Mouse (Mus musculus): ENCODE results near the gene Ranbp1. TPM values are rescaled to one million over a fixed set of nuclear protein-coding genes. Genes with fewer than 3 reads are reported as not detected.
A peak's percentile ranks its signal among the peaks of the same experiment; 100 is the strongest.
"Not testable (repeated sequence)": the region's sequence is repeated elsewhere in the genome, so short reads cannot be mapped to it uniquely, and the experiment has no call there.

Gene Ranbp1
- total RNA-seq, 2 experiments from 2014 or later, result 557 to 621 TPM

DNA sequence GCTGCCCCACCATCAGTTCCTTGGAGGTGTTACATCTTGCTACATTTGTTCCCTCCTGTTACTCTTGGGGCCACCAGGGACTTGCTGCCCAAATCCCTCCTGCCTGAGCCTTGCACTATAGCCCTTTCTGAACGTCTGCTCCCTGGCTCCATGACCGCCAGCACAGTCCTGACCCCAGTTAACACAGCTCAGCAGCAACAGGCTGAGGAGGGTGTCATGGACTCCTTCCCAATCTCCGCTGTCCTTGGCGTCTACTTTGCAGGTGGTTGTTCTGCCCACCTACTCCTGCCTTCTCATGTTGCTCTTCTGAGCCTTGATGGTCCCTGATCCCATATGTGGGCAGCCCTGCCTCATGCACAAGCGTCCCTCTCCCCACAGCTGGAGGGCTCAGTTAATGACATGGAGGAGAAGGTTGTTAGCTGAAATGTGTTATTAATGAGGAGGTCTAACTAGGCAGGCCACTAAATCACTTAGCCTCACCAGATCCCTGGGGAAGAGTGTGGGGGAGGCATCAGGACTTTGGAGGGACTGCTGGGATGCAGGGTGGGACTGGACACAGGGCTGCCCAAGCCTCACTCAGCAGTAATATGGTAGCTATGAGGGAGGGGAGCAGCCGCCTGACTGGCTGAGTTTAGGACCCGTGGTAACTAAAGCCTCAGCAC is 45.0 kb downstream of the Ranbp1 start:
- ATAC-seq (replicated peaks; ENCODE audit: poor library complexity), result no peak

DNA sequence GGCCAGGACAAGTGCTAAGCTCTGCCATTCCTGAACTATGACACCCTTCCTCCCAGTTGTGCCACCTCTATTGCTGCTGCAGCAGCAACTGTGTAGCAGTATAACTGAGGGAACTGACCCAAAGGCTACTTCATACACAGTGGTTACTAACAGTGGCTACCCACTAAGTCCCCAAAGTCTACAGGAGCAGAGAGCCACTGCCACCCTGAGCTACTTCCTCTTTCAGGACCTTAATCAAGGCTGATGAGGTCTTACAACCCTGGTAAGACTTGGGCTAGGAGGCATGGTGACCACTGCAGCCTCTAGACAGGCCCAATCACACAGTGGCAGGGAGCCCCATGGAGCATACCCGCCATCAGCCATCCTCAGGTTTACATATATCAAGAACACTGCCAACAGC is 46.5 kb downstream of the Ranbp1 start:
- ATAC-seq (replicated peaks; ENCODE audit: poor library complexity), result peak; percentile 72

DNA sequence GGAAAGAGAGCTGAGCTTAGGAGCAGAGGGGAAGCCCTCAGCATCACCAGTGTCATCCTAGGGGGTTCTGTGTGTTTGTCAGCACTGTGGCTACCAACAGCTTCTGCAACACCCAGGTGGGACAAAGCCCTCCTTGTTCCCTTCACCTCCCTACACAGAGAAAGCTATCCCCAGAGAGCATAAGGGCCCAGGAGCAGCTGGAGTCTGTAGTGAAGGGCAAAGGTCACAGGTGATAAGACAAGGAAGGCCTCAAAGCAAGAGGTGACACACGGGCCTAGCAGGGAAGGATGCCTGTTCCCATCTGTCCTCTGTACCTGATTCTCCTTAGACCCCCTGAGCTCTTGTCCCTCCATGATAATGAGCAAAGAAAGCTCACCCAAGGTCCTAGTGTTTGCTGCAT is 46.9 kb downstream of the Ranbp1 start:
- ATAC-seq (replicated peaks; ENCODE audit: poor library complexity), result no peak

DNA sequence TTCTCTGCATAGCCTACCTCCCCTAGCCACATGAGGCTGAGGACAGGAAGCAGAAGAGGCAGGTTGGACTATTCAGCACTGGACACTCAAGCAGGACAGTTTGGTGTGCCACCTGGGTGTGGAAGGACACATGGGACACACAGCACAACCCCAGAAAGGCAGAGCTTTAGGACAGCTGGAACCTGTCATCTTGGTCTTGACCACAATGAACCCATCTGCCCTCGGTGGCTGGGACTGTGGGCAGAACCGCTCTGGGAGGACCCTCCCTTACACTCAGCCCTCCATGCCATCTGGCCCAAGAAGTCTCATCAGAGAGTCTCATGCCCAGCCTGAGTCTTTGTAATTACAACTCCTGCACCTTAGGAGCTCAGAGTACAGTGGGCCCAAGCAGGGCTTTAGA is 48.5 kb downstream of the Ranbp1 start:
- ATAC-seq (replicated peaks; ENCODE audit: poor library complexity), result no peak

DNA sequence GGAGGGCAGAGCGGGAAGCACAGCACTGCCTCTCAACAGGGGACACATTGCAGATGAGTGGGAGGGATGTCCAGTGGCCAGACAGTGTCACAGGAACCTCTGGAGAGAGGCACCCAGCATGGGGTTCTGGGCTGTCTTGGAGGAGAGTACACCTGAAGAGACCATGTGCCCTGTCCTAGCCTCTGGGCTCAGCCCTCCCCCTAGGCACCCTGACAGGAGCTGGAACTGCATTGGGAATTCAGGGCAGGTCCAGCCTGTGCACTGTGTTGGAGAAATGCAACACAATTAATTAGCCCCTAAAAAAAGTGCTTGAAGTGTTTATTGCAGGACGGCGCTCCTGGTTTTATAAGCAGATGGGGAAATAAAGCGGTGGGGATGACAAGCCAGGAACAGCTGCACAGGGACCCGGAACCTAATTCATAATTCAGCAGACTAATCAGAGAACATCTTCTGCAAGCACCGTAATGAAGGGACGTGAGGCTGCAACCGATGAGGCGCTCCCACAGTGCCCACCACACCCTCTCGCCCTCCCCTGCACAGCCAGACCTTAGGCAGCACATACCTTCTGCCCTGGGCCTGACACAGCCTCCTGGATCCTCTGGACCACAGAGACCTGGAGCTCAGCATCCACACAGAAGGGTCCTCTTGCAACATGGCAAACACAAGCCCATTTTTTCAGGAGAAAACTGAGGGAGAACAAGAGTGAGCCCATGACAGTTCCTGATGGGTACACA is 50.0 kb downstream of the Ranbp1 start:
- ATAC-seq (replicated peaks; ENCODE audit: poor library complexity), result no peak

DNA sequence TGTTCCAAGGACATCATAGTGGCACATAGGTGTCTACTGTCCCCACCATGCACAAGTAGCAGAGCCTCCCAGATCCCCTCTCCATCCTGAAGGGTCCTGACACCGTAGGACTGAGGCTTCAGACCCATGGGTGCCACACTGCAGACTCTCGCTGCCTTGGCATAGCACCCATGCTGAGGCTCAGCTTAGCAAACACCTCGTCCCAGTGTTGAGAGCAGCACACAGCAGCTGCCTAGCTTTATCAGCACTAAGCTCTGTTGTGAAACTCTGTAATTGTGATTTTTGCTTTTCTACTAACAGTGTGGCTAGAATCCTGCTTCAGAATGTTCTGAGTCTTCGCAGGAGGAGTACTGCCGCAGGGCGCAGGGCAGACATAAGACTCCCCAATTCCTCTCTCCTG is 50.7 kb downstream of the Ranbp1 start:
- ATAC-seq (replicated peaks; ENCODE audit: poor library complexity), result no peak

DNA sequence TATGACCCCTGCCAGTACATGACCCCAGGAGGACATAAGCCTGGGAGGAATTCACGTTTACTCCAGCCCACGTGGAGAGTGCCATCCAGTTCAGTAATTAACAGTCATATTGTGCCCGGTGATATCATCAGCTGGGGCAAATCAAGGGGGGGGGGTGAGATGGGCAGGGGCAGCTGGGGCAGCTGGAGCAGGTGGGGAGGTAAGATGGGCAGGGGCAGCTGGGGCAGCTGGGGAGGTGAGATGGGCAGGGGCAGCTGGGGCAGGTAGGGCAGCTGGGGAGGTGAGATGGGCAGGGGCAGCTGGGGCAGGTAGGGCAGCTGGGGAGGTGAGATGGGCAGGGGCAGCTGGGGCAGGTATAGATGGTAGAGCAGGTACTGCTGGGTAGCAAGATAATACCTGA is 53.0 kb downstream of the Ranbp1 start:
- not testable (repeated sequence) for ATAC-seq (replicated peaks; ENCODE audit: poor library complexity)

DNA sequence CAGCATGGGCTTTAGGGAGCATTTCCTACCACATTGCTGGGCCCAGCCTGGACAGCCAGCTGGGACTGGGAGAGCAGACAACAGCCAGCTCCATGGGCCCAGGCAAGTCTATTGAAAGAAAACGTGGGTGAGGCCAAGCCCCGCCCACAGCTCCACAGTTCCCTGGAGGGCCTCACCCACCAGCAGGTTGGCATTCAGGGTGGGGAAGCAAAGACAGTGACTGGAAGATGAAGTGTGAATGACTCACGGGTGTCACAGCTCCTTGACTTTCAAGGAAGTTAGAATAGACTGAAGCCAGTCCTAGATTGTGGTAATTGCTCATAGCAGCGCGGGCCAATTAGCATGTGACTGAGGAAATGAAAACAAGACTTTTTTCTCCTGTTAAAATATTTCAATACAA is 53.5 kb downstream of the Ranbp1 start:
- peak; percentile 83 for ATAC-seq (replicated peaks; ENCODE audit: poor library complexity)

DNA sequence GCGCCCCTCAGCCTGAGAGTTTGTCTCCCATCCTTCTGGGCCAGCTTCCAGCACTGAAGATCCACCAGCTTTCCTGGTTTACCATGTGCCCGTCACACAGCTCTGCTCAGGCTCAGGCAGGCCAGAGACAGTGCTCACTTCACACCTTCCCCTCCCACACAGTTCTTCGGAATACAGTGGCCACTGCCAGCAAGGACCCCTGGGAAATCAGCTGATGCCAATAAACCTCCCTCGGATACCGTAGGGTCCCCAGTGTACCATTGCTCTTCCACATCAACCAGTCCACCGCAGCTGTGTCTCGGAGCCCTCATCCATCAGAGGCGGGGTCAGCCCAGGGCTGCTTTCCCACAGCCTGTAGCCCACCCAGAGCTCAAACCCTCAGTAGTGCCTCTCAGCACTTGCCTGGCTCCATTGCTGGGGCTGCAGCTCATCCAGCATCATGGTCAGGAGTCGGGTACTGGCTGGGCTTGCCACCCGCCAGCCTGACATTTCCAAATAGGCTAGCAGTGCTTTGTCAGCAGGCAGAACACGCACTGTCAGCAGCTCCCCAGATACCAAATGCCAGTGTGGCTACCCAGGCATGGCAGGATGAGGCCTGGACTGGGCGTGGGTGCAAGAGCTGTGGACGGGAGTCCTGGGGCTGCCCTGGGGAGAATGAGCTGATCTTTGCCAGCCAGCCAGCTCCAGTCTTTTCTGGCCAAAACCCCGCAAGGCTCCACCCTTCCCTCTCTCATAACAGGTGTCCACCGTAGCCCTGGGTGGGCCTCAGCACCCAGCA is 54.1 kb downstream of the Ranbp1 start:
- no peak for ATAC-seq (replicated peaks; ENCODE audit: poor library complexity)

DNA sequence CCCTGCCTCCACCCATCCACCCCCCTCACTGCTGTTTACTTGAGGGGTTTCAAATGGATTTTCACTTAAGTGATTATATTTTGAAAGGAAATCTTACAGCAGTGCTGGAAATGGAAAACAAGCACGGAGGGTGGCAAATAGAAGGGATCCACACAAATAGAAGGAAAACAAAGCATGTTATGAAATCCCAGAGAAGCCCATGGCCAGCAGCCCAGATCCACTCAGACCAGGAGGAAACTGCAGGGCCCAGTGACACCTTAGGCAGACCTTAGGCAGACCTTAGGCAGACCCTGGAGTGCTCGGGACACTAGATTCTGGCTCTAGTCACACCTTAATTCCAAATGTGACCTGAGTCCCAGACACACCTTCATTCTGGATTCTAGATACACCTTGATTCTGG is 57.5 kb downstream of the Ranbp1 start:
- ATAC-seq (replicated peaks; ENCODE audit: poor library complexity), result no peak

Other genes with a start within 250 kb of the Ranbp1 start
- gene Dgcr6, start 195.9 kb downstream of the Ranbp1 start, total RNA-seq (2015), result 30.8 and 33.9 TPM in 2 replicates
- 18.2 and 23.7 TPM in 2 replicates for gene Dgcr6, start 195.9 kb downstream of the Ranbp1 start, total RNA-seq (2017)
- gene Prodh, start 158.5 kb downstream of the Ranbp1 start, total RNA-seq (2015), result 10.9 and 16.8 TPM in 2 replicates
- gene Prodh, start 158.5 kb downstream of the Ranbp1 start, total RNA-seq (2017), result 60.3 and 64.2 TPM in 2 replicates
- 6.0 and 8.3 TPM in 2 replicates for gene Rtn4r, start 121.1 kb downstream of the Ranbp1 start, total RNA-seq (2015)
- 2.2 and 2.3 TPM in 2 replicates for gene Rtn4r, start 121.1 kb downstream of the Ranbp1 start, total RNA-seq (2017)
- gene Ccdc188, start 30.9 kb downstream of the Ranbp1 start, total RNA-seq (2015), result not detected in 2 replicates
- not detected in 2 replicates for gene Ccdc188, start 30.9 kb downstream of the Ranbp1 start, total RNA-seq (2017)
- gene Zdhhc8, start 13.6 kb downstream of the Ranbp1 start, total RNA-seq (2015), result 7.3 and 7.6 TPM in 2 replicates
- gene Zdhhc8, start 13.6 kb downstream of the Ranbp1 start, total RNA-seq (2017), result 2.4 and 7.0 TPM in 2 replicates
- 95.7 and 111 TPM in 2 replicates for gene Trmt2a, start 53 bp downstream of the Ranbp1 start, total RNA-seq (2015)
- 86.1 and 95.9 TPM in 2 replicates for gene Trmt2a, start 53 bp downstream of the Ranbp1 start, total RNA-seq (2017)
- gene Gm49776, start 9.6 kb upstream of the Ranbp1 start, total RNA-seq (2015), result 0.44 TPM in 1 of 2 replicates, not detected in the other
- 0.62 TPM in 1 of 2 replicates, not detected in the other for gene Gm49776, start 9.6 kb upstream of the Ranbp1 start, total RNA-seq (2017)
- gene Dgcr8, start 40.5 kb upstream of the Ranbp1 start, total RNA-seq (2015), result 33.2 and 40.1 TPM in 2 replicates
- gene Dgcr8, start 40.5 kb upstream of the Ranbp1 start, total RNA-seq (2017), result 44.1 and 50.9 TPM in 2 replicates
- 20.5 and 21.7 TPM in 2 replicates for gene Tango2, start 99.4 kb upstream of the Ranbp1 start, total RNA-seq (2015)
- 7.6 and 8.6 TPM in 2 replicates for gene Tango2, start 99.4 kb upstream of the Ranbp1 start, total RNA-seq (2017)
- gene Arvcf, start 99.5 kb upstream of the Ranbp1 start, total RNA-seq (2015), result 0.20 and 1.2 TPM in 2 replicates
- gene Arvcf, start 99.5 kb upstream of the Ranbp1 start, total RNA-seq (2017), result 0.83 and 7.9 TPM in 2 replicates
- 14.3 and 23.0 TPM in 2 replicates for gene Txnrd2, start 177.7 kb upstream of the Ranbp1 start, total RNA-seq (2015)
- 12.5 and 20.6 TPM in 2 replicates for gene Txnrd2, start 177.7 kb upstream of the Ranbp1 start, total RNA-seq (2017)
- 42.8 and 55.1 TPM in 2 replicates for gene Comt, start 178.1 kb upstream of the Ranbp1 start, total RNA-seq (2015)
- 42.3 and 47.1 TPM in 2 replicates for gene Comt, start 178.1 kb upstream of the Ranbp1 start, total RNA-seq (2017)
- gene Gnb1l, start 250.0 kb upstream of the Ranbp1 start, total RNA-seq (2015), result 6.4 and 7.3 TPM in 2 replicates
- 2.4 and 8.8 TPM in 2 replicates for gene Gnb1l, start 250.0 kb upstream of the Ranbp1 start, total RNA-seq (2017)

All from megakaryocyte progenitor cell, adult 5-6 weeks (primary cell).